Mouse (Mus musculus): ENCODE measurements around the gene Samhd1. TPM values are rescaled to one million over a fixed set of nuclear protein-coding genes. Genes with fewer than 3 reads are reported as not detected.
"Not testable (repeated sequence)": the region's sequence is repeated elsewhere in the genome, so short reads cannot be mapped to it uniquely, and the experiment has no call there.

Gene Samhd1
- polyA plus RNA-seq, 1 experiment from 2014 or later, result 32.4 TPM

DNA sequence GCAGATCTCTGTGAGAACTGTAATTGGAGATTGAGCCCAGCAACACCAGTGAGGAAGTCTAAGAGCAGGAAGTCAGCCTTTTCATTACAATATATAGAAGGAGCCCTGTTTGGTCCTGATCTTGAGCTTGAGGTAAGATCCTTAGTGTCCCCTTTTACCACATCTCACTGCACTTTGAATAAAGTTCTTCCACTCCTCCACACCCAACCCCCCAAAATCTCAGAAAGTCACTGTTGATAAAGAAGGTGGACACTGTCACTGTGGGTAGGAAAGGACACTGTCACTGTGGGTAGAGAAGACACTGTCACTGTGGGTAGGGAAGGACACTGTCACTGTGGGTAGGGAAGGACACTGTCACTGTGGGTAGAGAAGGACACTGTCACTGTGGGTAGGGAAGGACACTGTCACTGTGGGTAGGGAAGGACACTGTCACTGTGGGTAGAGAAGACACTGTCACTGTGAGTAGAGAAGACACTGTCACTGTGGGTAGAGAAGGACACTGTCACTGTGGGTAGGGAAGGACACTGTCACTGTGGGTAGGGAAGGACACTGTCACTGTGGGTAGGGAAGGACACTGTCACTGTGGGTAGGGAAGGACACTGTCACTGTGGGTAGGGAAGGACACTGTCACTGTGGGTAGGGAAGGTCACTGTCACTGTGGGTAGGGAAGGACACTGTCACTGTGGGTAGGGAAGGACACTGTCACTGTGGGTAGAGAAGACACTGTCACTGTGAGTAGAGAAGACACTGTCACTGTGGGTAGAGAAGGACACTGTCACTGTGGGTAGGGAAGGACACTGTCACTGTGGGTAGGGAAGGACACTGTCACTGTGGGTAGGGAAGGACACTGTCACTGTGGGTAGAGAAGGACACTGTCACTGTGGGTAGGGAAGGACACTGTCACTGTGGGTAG, 30.5 kb upstream of the Samhd1 start:
- not testable (repeated sequence) for H3K27me3 ChIP-seq (ENCODE audit: control insufficient read depth, insufficient read depth, low read depth, low read length); H3K4me2 ChIP-seq (ENCODE audit: low read depth, low read length); H3K9ac ChIP-seq (ENCODE audit: low read length); ATAC-seq (ENCODE audit: low read depth); H3K27ac ChIP-seq (ENCODE audit: low read length); H3K4me3 ChIP-seq (ENCODE audit: low read length); H3K4me1 ChIP-seq (replicated peaks; ENCODE audit: control insufficient read depth, insufficient read depth, low read length); H3K9me3 ChIP-seq (ENCODE audit: control insufficient read depth, low read length)
- peaks cover 20% of the 10 kb centered on the region for H3K36me3 ChIP-seq (ENCODE audit: control insufficient read depth, insufficient read depth, low read length)

GRCm38 (mm10) chr2:157164101-157164500, 29.0 kb upstream of the Samhd1 start:
- Histone ChIP-seq H3K9me3 (ENCODE audit: control insufficient read depth, low read length) (no peaks in the 10 kb centered on the region), H3K4me3 (ENCODE audit: low read length) (no peak overlapping the region), H3K27ac (ENCODE audit: low read length) (no peak overlapping the region), H3K9ac (ENCODE audit: low read length) (no peak overlapping the region), H3K27me3 (ENCODE audit: control insufficient read depth, insufficient read depth, low read depth, low read length) (no peaks in the 10 kb centered on the region), H3K4me2 (ENCODE audit: low read depth, low read length) (no peak overlapping the region), H3K4me1 (replicated peaks; ENCODE audit: control insufficient read depth, insufficient read depth, low read length) (no peaks in the 10 kb centered on the region), H3K36me3 (ENCODE audit: control insufficient read depth, insufficient read depth, low read length) (peaks cover 25% of the 10 kb centered on the region)
- no peak for ATAC-seq (ENCODE audit: low read depth)
- WGBS, result 79% methylated on average over 2 of the region's 2 CpGs

GRCm38 (mm10) chr2:157156079-157156478, 21.0 kb upstream of the Samhd1 start:
- H3K4me2 ChIP-seq (ENCODE audit: low read depth, low read length), result no peak overlapping the region
- no peaks in the 10 kb centered on the region for H3K9me3 ChIP-seq (ENCODE audit: control insufficient read depth, low read length)
- H3K4me3 ChIP-seq (ENCODE audit: low read length), result no peak overlapping the region
- peaks cover 39% of the 10 kb centered on the region for H3K36me3 ChIP-seq (ENCODE audit: control insufficient read depth, insufficient read depth, low read length)
- H3K9ac ChIP-seq (ENCODE audit: low read length), result no peak overlapping the region
- no peak overlapping the region for H3K27ac ChIP-seq (ENCODE audit: low read length)
- WGBS, result 86% methylated on average over 1 of the region's 1 CpGs
- no peaks in the 10 kb centered on the region for H3K4me1 ChIP-seq (replicated peaks; ENCODE audit: control insufficient read depth, insufficient read depth, low read length)
- no peak for ATAC-seq (ENCODE audit: low read depth)
- no peaks in the 10 kb centered on the region for H3K27me3 ChIP-seq (ENCODE audit: control insufficient read depth, insufficient read depth, low read depth, low read length)

GRCm38 (mm10) chr2:157153235-157153634, 18.2 kb upstream of the Samhd1 start:
- no peaks in the 10 kb centered on the region for H3K9me3 ChIP-seq (ENCODE audit: control insufficient read depth, low read length)
- H3K4me2 ChIP-seq (ENCODE audit: low read depth, low read length), result no peak overlapping the region
- H3K4me3 ChIP-seq (ENCODE audit: low read length), result no peak overlapping the region
- WGBS, result 77% methylated on average over 2 of the region's 2 CpGs
- H3K27ac ChIP-seq (ENCODE audit: low read length), result no peak overlapping the region
- H3K9ac ChIP-seq (ENCODE audit: low read length), result no peak overlapping the region
- H3K27me3 ChIP-seq (ENCODE audit: control insufficient read depth, insufficient read depth, low read depth, low read length), result no peaks in the 10 kb centered on the region
- no peak for ATAC-seq (ENCODE audit: low read depth)
- H3K4me1 ChIP-seq (replicated peaks; ENCODE audit: control insufficient read depth, insufficient read depth, low read length), result no peaks in the 10 kb centered on the region
- peaks cover 41% of the 10 kb centered on the region for H3K36me3 ChIP-seq (ENCODE audit: control insufficient read depth, insufficient read depth, low read length)

- Histone ChIP-seq H3K4me1 (replicated peaks; ENCODE audit: control insufficient read depth, insufficient read depth, low read length) (0 out of 2 replicates have a peak, but pooled peaks cover 3% of the 10 kb centered on the region), H3K27me3 (ENCODE audit: control insufficient read depth, insufficient read depth, low read depth, low read length) (no peaks in the 10 kb centered on the region), H3K27ac (ENCODE audit: low read length) (no peak overlapping the region), H3K9me3 (ENCODE audit: control insufficient read depth, low read length) (no peaks in the 10 kb centered on the region), H3K4me3 (ENCODE audit: low read length) (no peak overlapping the region), H3K4me2 (ENCODE audit: low read depth, low read length) (no peak overlapping the region), H3K36me3 (ENCODE audit: control insufficient read depth, insufficient read depth, low read length) (peaks cover 37% of the 10 kb centered on the region), H3K9ac (ENCODE audit: low read length) (no peak overlapping the region)
- ATAC-seq (ENCODE audit: low read depth), result no peak
- WGBS, result 89% methylated on average over 5 of the region's 5 CpGs
Observed at GRCm38 (mm10) chr2:157148417-157148816, 13.4 kb upstream of the Samhd1 start.

DNA sequence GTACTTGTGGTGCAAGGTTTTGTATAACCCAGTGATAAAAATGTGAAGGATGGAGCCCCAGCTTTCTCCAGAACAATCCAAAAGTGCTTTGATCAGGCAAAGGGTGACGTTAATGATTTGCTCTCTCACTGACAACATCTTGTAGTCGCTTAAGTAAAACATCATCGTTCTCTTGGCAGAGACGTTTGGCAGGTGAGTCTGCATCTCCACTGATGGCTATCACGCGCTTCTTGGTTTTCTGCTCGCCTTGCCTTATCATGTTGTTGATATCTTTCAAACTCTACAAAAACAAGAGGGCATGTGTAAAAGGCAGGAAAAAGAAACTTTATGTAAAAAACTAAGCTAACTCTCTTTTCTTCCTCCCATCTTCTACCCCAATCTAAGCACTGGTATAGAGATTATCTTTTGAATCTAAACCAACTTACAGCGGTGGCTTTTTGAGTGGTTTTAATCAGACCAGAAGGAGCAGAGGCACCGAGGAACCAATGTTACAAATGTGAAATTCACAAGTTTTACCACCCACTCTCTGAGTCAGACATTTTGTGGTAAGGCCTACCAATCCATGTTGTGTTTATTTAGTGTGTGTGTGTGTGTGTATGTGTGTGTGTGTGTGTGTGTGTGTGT, 12.4 kb upstream of the Samhd1 start:
- 65% methylated on average over 9 of the region's 9 CpGs for WGBS
- H3K27ac ChIP-seq (ENCODE audit: low read length), result no peak overlapping the region
- no peaks in the 10 kb centered on the region for H3K9me3 ChIP-seq (ENCODE audit: control insufficient read depth, low read length)
- H3K4me3 ChIP-seq (ENCODE audit: low read length), result no peak overlapping the region
- peaks cover 37% of the 10 kb centered on the region for H3K36me3 ChIP-seq (ENCODE audit: control insufficient read depth, insufficient read depth, low read length)
- no peaks in the 10 kb centered on the region for H3K27me3 ChIP-seq (ENCODE audit: control insufficient read depth, insufficient read depth, low read depth, low read length)
- no peak overlapping the region for H3K9ac ChIP-seq (ENCODE audit: low read length)
- 0 out of 2 replicates have a peak, but pooled peaks cover 3% of the 10 kb centered on the region for H3K4me1 ChIP-seq (replicated peaks; ENCODE audit: control insufficient read depth, insufficient read depth, low read length)
- ATAC-seq (ENCODE audit: low read depth), result no peak
- H3K4me2 ChIP-seq (ENCODE audit: low read depth, low read length), result no peak overlapping the region

- WGBS, result 52% methylated on average over 1 of the region's 1 CpGs
- Histone ChIP-seq H3K9ac (ENCODE audit: low read length) (no peak overlapping the region), H3K4me3 (ENCODE audit: low read length) (no peak overlapping the region), H3K27ac (ENCODE audit: low read length) (no peak overlapping the region), H3K36me3 (ENCODE audit: control insufficient read depth, insufficient read depth, low read length) (peaks cover 19% of the 10 kb centered on the region), H3K4me1 (replicated peaks; ENCODE audit: control insufficient read depth, insufficient read depth, low read length) (0 out of 2 replicates have a peak, but pooled peaks cover 3% of the 10 kb centered on the region), H3K27me3 (ENCODE audit: control insufficient read depth, insufficient read depth, low read depth, low read length) (no peaks in the 10 kb centered on the region), H3K9me3 (ENCODE audit: control insufficient read depth, low read length) (no peaks in the 10 kb centered on the region), H3K4me2 (ENCODE audit: low read depth, low read length) (no peak overlapping the region)
- peak; percentile 59; the same call in 1 of the 2 replicates for ATAC-seq (ENCODE audit: low read depth)
Observed at GRCm38 (mm10) chr2:157145173-157145572, 10.1 kb upstream of the Samhd1 start.

DNA sequence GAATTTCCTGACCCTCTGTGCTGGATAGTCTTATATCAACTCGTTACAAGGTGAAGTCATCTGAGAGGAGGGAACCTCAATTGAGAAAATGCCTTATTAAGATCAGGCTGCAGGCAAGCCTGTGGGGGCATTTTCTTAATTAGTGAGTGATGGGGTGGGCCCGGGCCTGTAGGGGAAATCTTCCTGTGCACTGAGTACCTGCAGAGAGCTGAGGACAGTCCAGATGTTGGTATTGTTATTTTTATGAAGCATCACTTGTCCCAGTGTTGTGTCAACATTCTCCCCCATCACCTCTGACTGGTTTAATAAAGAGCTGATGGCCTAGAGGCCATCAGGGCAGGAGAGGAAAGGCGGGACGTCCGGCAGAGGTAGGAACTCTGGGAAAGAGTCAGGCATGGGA, 9.1 kb upstream of the Samhd1 start:
- no peak for ATAC-seq (ENCODE audit: low read depth)

DNA sequence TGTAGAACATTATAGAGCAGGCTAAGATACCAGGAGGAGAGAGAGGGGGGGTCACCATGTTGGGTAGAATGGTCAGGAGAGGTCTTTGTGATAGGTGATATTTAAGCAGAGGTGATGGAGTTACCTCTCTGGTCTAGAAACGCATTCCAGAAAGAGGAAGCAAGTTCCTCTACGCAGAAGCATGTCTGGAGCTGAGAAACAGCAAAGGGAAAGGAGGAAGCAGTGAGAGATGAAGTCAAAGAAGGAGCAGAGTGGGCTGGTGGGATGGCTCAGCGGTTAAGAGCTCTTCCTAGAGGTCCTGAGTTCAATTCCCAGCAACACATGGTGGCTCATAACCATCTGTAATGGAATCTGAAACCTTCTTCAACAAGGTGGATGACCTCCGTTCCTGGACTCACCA, 6.9 kb upstream of the Samhd1 start:
- Histone ChIP-seq H3K4me1 (replicated peaks; ENCODE audit: control insufficient read depth, insufficient read depth, low read length) (0 out of 2 replicates have a peak, but pooled peaks cover 3% of the 10 kb centered on the region), H3K27me3 (ENCODE audit: control insufficient read depth, insufficient read depth, low read depth, low read length) (no peaks in the 10 kb centered on the region), H3K4me2 (ENCODE audit: low read depth, low read length) (no peak overlapping the region), H3K9me3 (ENCODE audit: control insufficient read depth, low read length) (no peaks in the 10 kb centered on the region), H3K36me3 (ENCODE audit: control insufficient read depth, insufficient read depth, low read length) (peaks cover 5% of the 10 kb centered on the region; the same call in 1 of the 2 replicates), H3K9ac (ENCODE audit: low read length) (no peak overlapping the region), H3K27ac (ENCODE audit: low read length) (no peak overlapping the region), H3K4me3 (ENCODE audit: low read length) (no peak overlapping the region)
- ATAC-seq (ENCODE audit: low read depth), result no peak
- 77% methylated on average over 4 of the region's 4 CpGs for WGBS

More for the DNA sequence above, 9.1 kb upstream of the Samhd1 start:
- Histone ChIP-seq H3K4me3 (ENCODE audit: low read length) (no peak overlapping the region), H3K27ac (ENCODE audit: low read length) (no peak overlapping the region), H3K27me3 (ENCODE audit: control insufficient read depth, insufficient read depth, low read depth, low read length) (no peaks in the 10 kb centered on the region), H3K9me3 (ENCODE audit: control insufficient read depth, low read length) (no peaks in the 10 kb centered on the region), H3K36me3 (ENCODE audit: control insufficient read depth, insufficient read depth, low read length) (peaks cover 10% of the 10 kb centered on the region), H3K4me1 (replicated peaks; ENCODE audit: control insufficient read depth, insufficient read depth, low read length) (0 out of 2 replicates have a peak, but pooled peaks cover 3% of the 10 kb centered on the region), H3K4me2 (ENCODE audit: low read depth, low read length) (no peak overlapping the region), H3K9ac (ENCODE audit: low read length) (no peak overlapping the region)
- 75% methylated on average over 5 of the region's 5 CpGs for WGBS

Data from lung, embryonic 16.5 days (tissue).